Mouse (Mus musculus) olfactory bulb, adult 2 months (tissue): ENCODE measurements at regions not wholly inside any gene's neighbourhood (a gene's known extent, or its start where the extent isn't known, plus 50 kb on each side); places are given as distances from the start of the nearest gene placed in this dataset.

ENCODE experiments used
- CTCF ChIP-seq: fragments of 200-500 bp; IDR thresholded peaks from 2 replicates; pipeline ENCODE4 v1.5.1; 2012; ENCODE audit warnings: low read depth, mild to moderate bottlenecking, low read length, moderate library complexity; ENCODE audit not compliant: insufficient read depth
- POLR2A ChIP-seq: fragments of 200-500 bp; IDR thresholded peaks from 2 replicates; pipeline ENCODE4 v1.6.1; 2012; ENCODE audit warnings: mild to moderate bottlenecking, low read depth, low read length, moderate library complexity; ENCODE audit not compliant: insufficient read depth

DNA sequence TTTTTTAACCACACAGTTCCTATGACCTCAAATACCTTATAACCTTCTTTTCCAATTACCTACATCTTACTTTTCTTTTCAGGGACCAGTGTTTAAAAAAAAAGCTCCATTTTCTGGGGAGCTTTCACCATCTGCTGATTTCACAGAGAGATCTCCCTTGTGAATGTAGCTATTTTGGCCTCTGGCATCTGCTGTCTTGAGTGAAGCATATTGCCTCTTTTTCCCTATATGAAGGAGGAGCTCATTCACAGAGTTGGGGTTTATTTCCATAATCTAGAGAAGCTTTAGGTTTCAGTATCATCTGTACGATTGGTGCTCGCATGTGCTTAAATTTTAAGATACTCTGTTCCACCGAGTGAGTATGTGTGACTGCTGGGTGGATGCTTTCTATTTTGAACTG, 153.4 kb upstream of the Palmd start:
- no peak for TF ChIP-seq CTCF
- TF ChIP-seq POLR2A: no peak
